Mouse (Mus musculus) heart, embryonic 12.5 days (tissue): ENCODE data around the gene D930007J09Rik. TPM values are rescaled to one million over a fixed set of nuclear protein-coding genes. Genes with fewer than 3 reads are reported as not detected.

Experiments used
- ATAC-seq: fragments of 200-750 bp; cut with Nextera tagmentation; 2 replicates; pipeline ENCODE4 v1.8.0; 2017; ENCODE audit warnings: moderate TSS enrichment, moderate library complexity; ENCODE audit not compliant: insufficient number of reproducible peaks, low FRiP score
- H3K27ac ChIP-seq: fragments of 300-500 bp; sonication (generic); 2 replicates; pipeline ENCODE4 v1.5.1; 2016; ENCODE audit warnings: mild to moderate bottlenecking, moderate library complexity; ENCODE audit not compliant: poor library complexity, severe bottlenecking
- H3K27me3 ChIP-seq: fragments of 300-500 bp; sonication (generic); replicated peaks from 2 replicates; pipeline ENCODE4 v1.6.1; 2016; ENCODE audit warnings: mild to moderate bottlenecking, moderate library complexity
- H3K36me3 ChIP-seq: fragments of 300-500 bp; sonication (generic); 2 replicates; pipeline ENCODE4 v1.6.1; 2016; ENCODE audit warnings: mild to moderate bottlenecking, moderate library complexity
- H3K4me1 ChIP-seq: fragments of 300-500 bp; sonication (generic); replicated peaks from 2 replicates; pipeline ENCODE4 v1.6.1; 2016; ENCODE audit warnings: mild to moderate bottlenecking
- H3K4me2 ChIP-seq: fragments of 300-500 bp; sonication (generic); 2 replicates; pipeline ENCODE4 v1.6.1; 2016; ENCODE audit warnings: mild to moderate bottlenecking, moderate library complexity
- H3K4me3 ChIP-seq: fragments of 300-500 bp; sonication (generic); 2 replicates; pipeline ENCODE4 v1.5.1; 2016; ENCODE audit warnings: mild to moderate bottlenecking
- H3K9ac ChIP-seq: fragments of 300-500 bp; sonication (generic); 2 replicates; pipeline ENCODE4 v1.6.1; 2016; ENCODE audit warnings: mild to moderate bottlenecking, moderate library complexity
- H3K9me3 ChIP-seq: fragments of 300-500 bp; sonication (generic); replicated peaks from 2 replicates; pipeline ENCODE4 v1.6.1; 2016; ENCODE audit warnings: mild to moderate bottlenecking, moderate library complexity
- WGBS: fragments of 180-500 bp; shearing (Covaris S2); methylation state at CpG from one replicate; pipeline ENCODE4 v1.1.7; 2016; 5-methylcytosine and 5-hydroxymethylcytosine counted together
- polyA plus RNA-seq: library from polyadenylated mRNA; unstranded; fragments of >200 nt; fragmentation: Nextera tagmentation; extraction: Ambion mirVana; gene quantifications from 2 replicates; pipeline ENCODE4 v1.2.1, GENCODE M21; 2016

D930007J09Rik gene
- not detected in 2 replicates for polyA plus RNA-seq

DNA sequence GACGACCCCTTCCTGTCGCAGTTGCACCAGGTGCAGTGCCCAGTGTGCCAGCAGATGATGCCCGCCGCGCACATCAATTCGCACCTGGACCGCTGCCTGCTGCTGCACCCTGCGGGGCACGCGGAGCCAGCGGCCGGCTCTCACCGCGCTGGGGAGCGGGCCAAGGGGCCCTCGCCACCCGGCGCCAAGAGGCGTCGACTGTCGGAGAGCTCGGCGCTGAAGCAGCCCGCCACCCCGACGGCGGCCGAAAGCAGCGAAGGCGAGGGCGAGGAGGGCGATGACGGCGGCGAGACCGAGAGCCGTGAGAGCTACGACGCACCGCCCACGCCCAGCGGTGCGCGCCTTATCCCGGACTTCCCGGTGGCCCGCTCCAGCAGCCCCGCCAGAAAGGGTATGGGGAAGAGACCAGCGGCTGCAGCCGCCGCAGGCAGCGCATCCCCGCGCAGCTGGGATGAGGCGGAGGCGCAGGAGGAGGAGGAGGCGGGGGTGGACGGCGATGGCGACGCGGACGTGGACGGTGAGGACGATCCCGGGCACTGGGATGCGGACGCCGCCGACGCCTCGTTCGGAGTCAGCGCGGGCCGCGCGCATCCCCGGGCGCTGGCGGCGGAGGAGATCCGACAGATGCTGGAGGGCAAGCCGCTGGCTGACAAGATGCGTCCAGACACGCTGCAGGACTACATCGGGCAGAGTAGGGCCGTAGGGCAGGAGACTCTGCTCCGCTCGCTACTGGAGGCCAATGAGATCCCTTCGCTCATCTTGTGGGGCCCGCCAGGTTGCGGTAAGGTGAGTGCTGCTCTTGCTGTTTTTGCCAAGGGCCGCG, at the start of gene D930007J09Rik:
D930007J09Rik (minus strand) TSS at position 591 of the 823 bp plus-strand sequence.
- Histone ChIP-seq H3K4me2 (peak within 1 kb of the TSS; percentile 86), H3K27me3 (no peaks in the 10 kb centered on the region), H3K9ac (peak within 1 kb of the TSS; percentile 88), H3K9me3 (no peaks in the 10 kb centered on the region), H3K36me3 (0 out of 2 replicates have a peak, but pooled peaks cover 11% of the 10 kb centered on the region), H3K27ac (peak within 1 kb of the TSS; percentile 37), H3K4me3 (peak within 1 kb of the TSS; percentile 88), H3K4me1 (peaks cover 23% of the 10 kb centered on the region)
- peak; percentile 51 for ATAC-seq
- WGBS, result under 1% methylated on average over 94 of the region's 95 CpGs

DNA sequence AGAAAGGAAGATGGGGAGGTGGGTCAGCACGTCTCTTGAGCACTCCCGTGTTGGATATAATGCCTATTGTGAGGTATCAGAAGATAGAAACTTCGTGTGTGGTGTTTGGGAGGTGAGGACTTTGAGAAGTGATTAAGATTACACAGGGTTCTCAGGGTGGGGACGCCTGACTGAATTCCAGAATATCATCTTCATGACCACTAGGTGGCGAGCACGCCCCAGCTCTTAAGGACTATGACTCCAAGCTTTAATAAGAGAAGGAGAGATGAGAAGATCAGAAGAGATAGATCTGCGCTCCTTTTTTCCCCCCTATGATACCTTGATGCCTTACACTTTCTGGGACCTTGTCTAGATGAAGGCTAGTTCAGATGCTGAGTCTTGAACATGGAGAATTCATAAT, 49.3 kb upstream of the D930007J09Rik start:
- Histone ChIP-seq H3K9me3 (no peaks in the 10 kb centered on the region), H3K27me3 (no peaks in the 10 kb centered on the region), H3K4me1 (peaks cover 21% of the 10 kb centered on the region), H3K4me2 (no peak overlapping the region), H3K4me3 (no peak overlapping the region), H3K27ac (no peak overlapping the region), H3K9ac (no peak overlapping the region), H3K36me3 (no peaks in the 10 kb centered on the region)
- WGBS, result 10% methylated on average over 7 of the region's 7 CpGs
- no peak for ATAC-seq

- Histone ChIP-seq H3K36me3 (no peaks in the 10 kb centered on the region), H3K27me3 (no peaks in the 10 kb centered on the region), H3K4me1 (peaks cover 21% of the 10 kb centered on the region), H3K27ac (no peak within 1 kb of the TSS), H3K9ac (no peak within 1 kb of the TSS), H3K4me2 (0 out of 2 replicates have a peak within 1 kb of the TSS, but pooled peaks have one; percentile 3), H3K9me3 (no peaks in the 10 kb centered on the region), H3K4me3 (no peak within 1 kb of the TSS)
- 53% methylated on average over 10 of the region's 10 CpGs for WGBS
- ATAC-seq, result no peak
Observed at GRCm38 (mm10) chr13:32850668-32851404, 48.2 kb upstream of the D930007J09Rik start, which contains the start of gene Serpinb1a. Gene Serpinb1a (minus strand): TSS chr13:32851185.

DNA sequence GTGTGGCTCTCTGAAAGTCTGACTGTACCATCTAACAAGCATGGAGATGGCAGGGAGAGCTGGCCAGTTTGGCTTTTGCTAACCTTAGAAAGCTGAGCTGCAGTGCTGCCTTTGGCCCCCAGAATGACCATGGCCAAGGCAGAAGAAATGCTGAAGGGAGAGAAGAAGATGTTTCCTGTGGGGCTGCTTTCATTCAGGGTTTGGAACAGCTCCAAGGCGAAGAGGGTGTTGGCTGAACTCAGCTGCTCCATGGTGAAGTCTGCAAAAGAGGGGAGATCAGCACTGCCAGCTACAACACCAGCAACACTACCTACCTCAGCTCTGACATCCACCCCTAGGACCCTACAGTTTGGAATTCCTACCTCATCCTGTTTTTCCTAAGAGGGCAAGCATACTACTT, 47.5 kb upstream of the D930007J09Rik start:
- no peak overlapping the region for H3K4me2 ChIP-seq
- no peak overlapping the region for H3K9ac ChIP-seq
- H3K4me3 ChIP-seq, result no peak overlapping the region
- no peaks in the 10 kb centered on the region for H3K27me3 ChIP-seq
- H3K36me3 ChIP-seq, result no peaks in the 10 kb centered on the region
- 61% methylated on average over 1 of the region's 1 CpGs for WGBS
- no peaks in the 10 kb centered on the region for H3K9me3 ChIP-seq
- ATAC-seq, result no peak
- H3K27ac ChIP-seq, result no peak overlapping the region
- peaks cover 21% of the 10 kb centered on the region for H3K4me1 ChIP-seq

DNA sequence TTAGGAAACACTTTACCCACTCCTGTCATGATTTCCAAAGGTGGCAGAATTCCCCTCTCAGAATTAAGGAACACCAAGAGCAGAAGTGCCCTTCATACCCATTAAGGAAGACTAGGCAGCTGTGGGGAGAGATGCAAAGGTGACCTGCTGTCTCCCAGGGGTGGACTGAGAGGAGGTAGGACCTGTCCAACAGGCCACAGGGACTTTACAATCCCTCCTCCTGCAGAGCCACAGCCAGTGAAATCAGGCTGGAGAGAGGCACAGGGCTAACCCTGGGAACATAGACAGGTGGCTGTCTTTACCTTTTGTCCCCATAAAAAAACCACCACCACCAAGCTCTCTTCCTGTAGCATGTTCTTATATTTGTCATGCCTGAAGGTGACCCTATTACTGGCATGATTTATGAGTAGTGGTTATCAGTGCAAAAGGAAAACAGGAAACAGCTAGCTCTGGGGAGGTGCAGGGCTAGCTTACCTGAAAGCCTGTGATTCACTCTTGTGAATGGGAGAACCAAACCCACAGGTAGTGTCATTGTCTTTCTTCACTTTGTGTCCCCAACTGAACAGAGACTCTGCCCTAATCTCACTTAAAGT, 47.0 kb upstream of the D930007J09Rik start:
- Histone ChIP-seq H3K27ac (no peak overlapping the region), H3K9me3 (no peaks in the 10 kb centered on the region), H3K9ac (no peak overlapping the region), H3K4me1 (peaks cover 21% of the 10 kb centered on the region), H3K4me3 (no peak overlapping the region), H3K4me2 (no peak overlapping the region), H3K36me3 (no peaks in the 10 kb centered on the region), H3K27me3 (no peaks in the 10 kb centered on the region)
- no peak for ATAC-seq

- no peak for ATAC-seq
- Histone ChIP-seq H3K9ac (no peak overlapping the region), H3K9me3 (no peaks in the 10 kb centered on the region), H3K27me3 (no peaks in the 10 kb centered on the region), H3K27ac (no peak overlapping the region), H3K4me2 (no peak overlapping the region), H3K4me1 (peaks cover 21% of the 10 kb centered on the region), H3K36me3 (no peaks in the 10 kb centered on the region), H3K4me3 (no peak overlapping the region)
- WGBS, result 52% methylated on average over 4 of the region's 4 CpGs
Observed at GRCm38 (mm10) chr13:32849092-32849491, 46.4 kb upstream of the D930007J09Rik start.

DNA sequence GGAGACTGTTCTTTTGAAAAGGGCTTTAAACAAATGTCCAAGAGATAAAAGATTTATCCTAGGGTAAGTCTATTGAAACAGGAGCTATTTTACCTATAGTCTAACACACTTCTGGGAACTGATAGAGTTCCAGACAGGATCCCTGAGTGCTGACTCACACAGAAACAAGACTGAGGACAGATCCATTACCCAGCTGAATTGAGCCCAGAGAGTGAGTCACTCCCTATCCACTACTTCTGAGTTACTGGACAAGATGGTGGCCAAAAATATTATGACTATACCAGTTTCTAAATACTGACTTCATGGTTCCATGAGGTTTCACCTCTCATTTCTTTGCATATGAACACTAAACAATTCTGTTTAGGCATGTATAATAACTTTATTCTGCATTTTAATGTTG, 43.6 kb upstream of the D930007J09Rik start:
- H3K27me3 ChIP-seq, result no peaks in the 10 kb centered on the region
- H3K27ac ChIP-seq, result no peak overlapping the region
- H3K36me3 ChIP-seq, result no peaks in the 10 kb centered on the region
- H3K9me3 ChIP-seq, result no peaks in the 10 kb centered on the region
- no peak overlapping the region for H3K4me2 ChIP-seq
- H3K4me1 ChIP-seq, result peaks cover 21% of the 10 kb centered on the region
- no peak overlapping the region for H3K4me3 ChIP-seq
- no peak overlapping the region for H3K9ac ChIP-seq
- ATAC-seq, result no peak

GRCm38 (mm10) chr13:32841349-32841748, 38.7 kb upstream of the D930007J09Rik start:
- no peak for ATAC-seq
- Histone ChIP-seq H3K9ac (no peak overlapping the region), H3K4me3 (no peak overlapping the region), H3K36me3 (no peaks in the 10 kb centered on the region), H3K27ac (no peak overlapping the region), H3K9me3 (no peaks in the 10 kb centered on the region), H3K4me2 (no peak overlapping the region), H3K27me3 (no peaks in the 10 kb centered on the region), H3K4me1 (no peaks in the 10 kb centered on the region)
- 90% methylated on average over 3 of the region's 3 CpGs for WGBS

DNA sequence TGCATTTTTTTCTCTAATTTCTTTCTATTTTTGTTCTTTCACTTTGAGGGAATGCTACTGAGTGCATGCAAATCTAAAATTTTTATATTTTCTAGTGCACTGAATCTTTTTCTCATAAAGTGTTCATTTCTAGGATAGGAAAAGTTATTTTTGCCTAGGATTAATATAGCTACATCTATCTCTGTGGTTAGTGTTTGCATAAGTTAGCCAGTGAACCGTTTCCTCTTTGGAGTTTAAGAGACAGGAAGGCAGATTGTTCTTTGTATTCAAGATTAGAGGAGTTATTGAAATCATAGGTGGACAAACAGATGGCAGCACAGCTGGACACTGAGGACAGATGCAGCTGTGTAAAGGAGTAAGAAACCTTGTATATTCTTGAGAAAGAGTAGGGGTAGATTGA, 36.7 kb upstream of the D930007J09Rik start:
- no peaks in the 10 kb centered on the region for H3K9me3 ChIP-seq
- H3K9ac ChIP-seq, result no peak overlapping the region
- no peaks in the 10 kb centered on the region for H3K27me3 ChIP-seq
- no peak overlapping the region for H3K4me3 ChIP-seq
- no peaks in the 10 kb centered on the region for H3K36me3 ChIP-seq
- no peak overlapping the region for H3K27ac ChIP-seq
- no peaks in the 10 kb centered on the region for H3K4me1 ChIP-seq
- H3K4me2 ChIP-seq, result no peak overlapping the region
- WGBS, result 48% methylated on average over 1 of the region's 1 CpGs
- no peak for ATAC-seq

DNA sequence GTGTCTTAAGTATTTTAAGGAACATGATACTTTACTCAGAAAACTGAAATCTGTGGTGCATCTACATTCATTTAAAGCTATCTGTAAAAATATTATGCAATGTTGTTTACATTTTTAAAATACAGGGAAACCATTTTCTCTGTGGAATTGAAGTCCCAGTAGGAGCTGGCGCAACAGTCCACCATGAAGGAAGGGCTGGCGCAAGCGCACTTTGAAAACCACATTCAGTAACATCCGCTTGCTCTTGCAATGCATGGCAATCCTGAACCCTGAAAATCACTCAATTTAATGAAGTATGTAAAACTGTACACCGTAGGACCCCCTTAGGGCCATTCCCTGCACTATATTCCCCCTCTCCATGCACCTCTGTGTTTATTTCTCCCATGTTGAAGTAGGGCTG, 31.9 kb upstream of the D930007J09Rik start:
- H3K4me3 ChIP-seq, result no peak overlapping the region
- WGBS, result 89% methylated on average over 5 of the region's 5 CpGs
- no peak for ATAC-seq
- H3K27me3 ChIP-seq, result no peaks in the 10 kb centered on the region
- H3K36me3 ChIP-seq, result no peaks in the 10 kb centered on the region
- H3K9ac ChIP-seq, result no peak overlapping the region
- H3K27ac ChIP-seq, result no peak overlapping the region
- no peaks in the 10 kb centered on the region for H3K9me3 ChIP-seq
- H3K4me2 ChIP-seq, result no peak overlapping the region
- H3K4me1 ChIP-seq, result no peaks in the 10 kb centered on the region

GRCm38 (mm10) chr13:32833237-32833636, 30.6 kb upstream of the D930007J09Rik start:
- ATAC-seq, result no peak
- Histone ChIP-seq H3K27ac (no peak overlapping the region), H3K4me3 (no peak overlapping the region), H3K36me3 (no peaks in the 10 kb centered on the region), H3K4me1 (0 out of 2 replicates have a peak, but pooled peaks cover 3% of the 10 kb centered on the region), H3K27me3 (no peaks in the 10 kb centered on the region), H3K9ac (no peak overlapping the region), H3K4me2 (no peak overlapping the region), H3K9me3 (no peaks in the 10 kb centered on the region)
- whole genome bisulfite sequencing, result 57% methylated on average over 6 of the region's 6 CpGs
